Mouse (Mus musculus): ENCODE results near the gene Olfr460.
A peak's percentile ranks its signal among the peaks of the same experiment; 100 is the strongest.
"Not testable (repeated sequence)": the region's sequence is repeated elsewhere in the genome, so short reads cannot be mapped to it uniquely, and the experiment has no call there.

Gene Olfr460

DNA sequence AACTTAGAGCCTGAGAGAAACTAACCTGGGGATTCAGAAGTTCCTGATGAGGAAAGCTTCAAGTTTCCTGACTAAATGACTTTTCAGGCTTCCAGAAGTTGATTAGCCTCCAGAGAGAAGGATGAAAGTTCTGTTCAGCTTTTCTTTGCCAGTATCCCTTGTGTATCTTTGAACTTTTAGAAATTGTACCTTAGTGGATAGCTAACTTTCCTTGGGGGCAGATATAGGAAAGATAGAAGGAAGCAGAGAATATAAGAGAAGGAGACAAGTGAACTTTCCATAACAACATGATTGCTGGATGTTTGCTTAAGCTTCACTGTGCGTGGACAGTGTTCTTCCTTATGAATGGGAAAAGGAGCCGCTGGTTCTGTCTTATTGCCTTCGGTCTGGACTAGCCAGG is at the start of gene Olfr460:
Olfr460 (plus strand) TSS at position 301 of the 400 bp plus-strand sequence.
- no peak for DNase-seq (ENCODE audit: low spot score)

DNA sequence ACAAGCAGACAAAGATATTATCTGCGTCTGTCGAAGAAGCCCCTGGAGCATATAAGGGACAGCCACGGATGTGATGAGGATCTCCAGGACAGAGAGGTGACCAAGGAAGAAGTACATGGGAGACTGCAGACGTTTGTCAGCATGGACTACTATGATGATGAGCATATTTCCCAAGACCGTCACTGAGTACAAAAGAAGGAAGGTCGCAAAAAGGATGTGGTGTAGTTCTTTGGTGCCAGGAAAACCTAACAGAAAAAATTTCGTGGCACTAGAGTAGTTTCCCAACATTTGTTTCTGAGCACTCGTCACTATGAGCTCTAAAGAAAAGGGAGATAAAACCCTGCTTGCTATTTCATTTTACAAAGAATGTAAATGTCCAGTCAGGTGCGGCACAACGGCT is 24.6 kb upstream of the Olfr460 start:
- DNase-seq (ENCODE audit: low spot score) = no peak

DNA sequence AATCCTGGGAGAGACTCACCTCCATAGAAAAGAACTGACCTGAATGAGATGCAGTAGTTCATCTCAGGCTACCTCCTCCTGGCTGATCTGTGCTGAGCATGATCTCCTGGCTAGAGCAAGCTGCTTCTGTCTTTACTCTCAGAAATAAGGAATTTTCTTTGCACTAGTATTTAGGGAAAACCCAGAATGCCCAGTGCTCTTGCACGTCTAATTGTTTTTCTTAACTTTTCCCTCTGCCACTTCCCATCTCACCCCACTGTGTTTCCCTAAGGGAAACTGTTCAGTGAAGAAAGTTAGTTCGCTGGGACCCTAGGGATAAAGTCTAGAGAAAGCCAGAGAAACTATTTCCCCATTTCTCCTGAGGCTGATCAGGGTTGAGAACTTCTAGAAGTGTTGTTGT is 14.3 kb upstream of the Olfr460 start, which contains the start of gene Olfr461:
Olfr461 (minus strand) TSS at position 101 of the 400 bp plus-strand sequence.
- DNase-seq (ENCODE audit: low spot score) = no peak

DNA sequence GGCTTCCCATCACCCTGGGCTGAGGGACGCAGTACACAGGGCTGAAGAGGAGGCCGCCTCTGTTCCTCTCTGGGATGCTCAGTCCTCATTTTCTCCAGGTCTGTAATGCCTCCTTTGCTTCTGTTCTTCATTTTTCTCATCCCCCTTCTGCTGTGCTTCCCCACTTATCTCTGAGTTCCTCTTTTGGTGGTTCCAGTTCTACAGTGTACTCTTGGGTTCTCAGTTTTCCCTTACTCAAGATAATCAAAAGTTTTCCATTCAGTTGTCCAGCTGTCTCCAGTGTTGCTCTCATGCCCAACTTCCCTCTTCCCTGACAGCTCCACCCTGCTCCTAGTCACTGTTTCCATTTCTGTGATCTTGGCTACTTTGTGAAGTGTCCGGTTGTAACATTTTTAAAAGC is 4.3 kb downstream of the Olfr460 start:
- no peak for DNase-seq (ENCODE audit: low spot score)

DNA sequence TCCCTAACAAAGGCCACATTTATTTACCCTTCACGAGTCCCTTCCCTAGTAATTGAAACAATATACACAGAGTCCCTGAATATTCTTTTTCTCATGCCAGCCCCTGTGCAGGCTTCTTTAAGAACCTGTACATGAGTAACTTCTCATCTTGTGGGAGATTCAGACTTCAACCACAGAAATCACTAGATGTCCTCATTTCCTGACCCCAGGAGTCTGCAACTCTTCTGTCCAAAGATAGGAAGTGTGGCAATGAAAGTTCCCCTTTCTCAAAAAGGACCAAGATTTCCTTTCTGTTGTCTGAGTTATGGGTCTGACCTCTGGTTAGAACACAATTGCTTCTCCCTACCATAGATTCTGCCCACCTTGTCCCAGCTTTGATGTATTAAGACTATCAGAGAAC is 7.0 kb downstream of the Olfr460 start:
- no peak for DNase-seq (ENCODE audit: low spot score)

DNA sequence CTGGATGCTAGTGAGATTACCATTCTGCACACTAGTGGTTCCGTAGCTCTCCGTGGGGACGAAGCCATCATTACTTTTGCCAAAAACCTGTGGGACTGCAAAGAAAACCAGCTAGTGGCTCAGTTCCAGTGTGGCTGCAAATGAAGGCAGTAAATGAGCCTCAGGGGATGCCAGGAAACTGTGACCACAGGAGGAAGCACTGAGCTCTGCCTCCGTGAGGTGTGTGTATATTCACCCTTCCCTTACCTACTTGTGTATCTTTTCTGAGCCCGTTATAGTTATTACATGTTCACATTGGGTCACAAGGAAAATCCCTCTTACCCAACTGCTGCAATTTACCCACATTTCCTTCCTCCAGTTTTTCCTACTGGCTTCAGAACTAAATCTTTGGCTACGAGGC is 15.0 kb downstream of the Olfr460 start:
- DNase-seq (ENCODE audit: low spot score) = no peak

DNA sequence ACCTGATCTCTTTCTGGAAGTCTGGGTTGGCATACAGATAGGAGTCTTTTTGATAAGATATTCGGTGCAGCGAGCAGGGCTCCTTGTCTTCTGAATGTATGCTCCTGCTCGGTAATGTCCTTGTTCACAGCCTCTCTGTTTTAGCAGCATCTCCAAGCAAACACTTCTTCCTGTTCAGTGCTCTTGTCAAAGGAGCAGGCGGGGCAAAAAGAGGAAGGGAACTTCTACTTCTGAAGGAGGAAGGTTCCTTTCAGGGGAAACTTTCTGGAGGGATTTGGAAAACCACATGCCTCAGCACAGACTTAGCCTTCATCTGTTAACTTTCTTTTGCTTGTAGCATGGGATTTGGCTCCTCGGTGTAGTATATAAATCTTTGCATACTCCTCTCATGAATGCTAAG is 16.4 kb downstream of the Olfr460 start, which contains the start of gene Clec5a:
Clec5a (minus strand) TSS at position 177 of the 400 bp plus-strand sequence.
- no peak for DNase-seq (ENCODE audit: low spot score)

DNA sequence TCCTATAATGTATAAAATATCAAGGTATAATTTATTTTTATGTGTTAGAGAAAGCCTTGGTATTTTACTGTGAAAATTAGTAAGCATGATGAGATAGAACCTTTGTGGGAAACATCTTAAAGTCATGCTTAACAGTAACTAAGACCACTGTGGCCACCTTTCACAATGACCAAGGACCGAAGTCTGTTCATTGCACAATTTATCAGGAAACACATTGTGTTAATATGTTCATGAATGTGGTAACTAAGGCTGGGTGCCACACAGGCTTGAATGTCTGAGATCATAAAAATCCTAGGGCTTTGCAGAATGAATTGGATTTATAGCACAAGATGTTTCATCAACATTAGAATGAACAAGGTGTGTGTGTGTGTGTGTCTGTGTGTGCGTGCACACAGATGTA is 19.1 kb downstream of the Olfr460 start:
- DNase-seq (ENCODE audit: low spot score) = no peak

DNA sequence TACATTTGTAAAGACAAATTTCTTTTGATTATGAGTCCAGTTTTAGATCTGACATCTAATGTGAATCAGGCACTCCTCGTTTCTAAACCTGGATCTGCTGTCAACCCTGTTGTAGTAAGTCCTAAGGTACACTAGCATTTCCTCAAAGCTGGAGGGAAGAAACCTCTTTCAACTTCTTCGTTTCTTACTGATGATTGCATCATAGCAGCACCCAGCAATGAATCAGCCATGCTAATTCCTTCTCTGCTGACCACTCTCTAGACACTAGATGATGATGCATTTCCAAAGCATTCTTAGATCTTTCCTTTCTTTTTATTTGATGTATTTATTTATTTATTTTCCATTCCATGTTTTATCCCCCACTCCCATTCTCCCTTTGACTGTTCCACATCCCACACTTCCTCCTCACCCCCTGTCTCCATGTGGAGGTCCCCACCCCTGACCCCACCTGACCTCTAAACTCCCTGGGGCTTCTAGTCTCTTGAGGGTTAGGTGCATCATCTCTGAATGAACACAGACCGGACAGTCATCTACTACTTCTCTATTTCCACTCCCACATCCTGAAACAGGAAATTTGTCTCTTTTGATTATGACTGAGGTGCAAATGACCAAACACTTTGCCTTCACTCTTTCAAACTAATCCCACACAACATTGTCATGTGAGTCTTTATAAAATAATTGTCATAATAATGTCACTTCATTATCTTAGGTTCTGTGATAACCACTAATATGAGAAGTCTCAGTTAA is 25.7 kb downstream of the Olfr460 start:
- no peak for DNase-seq (ENCODE audit: low spot score)

DNA sequence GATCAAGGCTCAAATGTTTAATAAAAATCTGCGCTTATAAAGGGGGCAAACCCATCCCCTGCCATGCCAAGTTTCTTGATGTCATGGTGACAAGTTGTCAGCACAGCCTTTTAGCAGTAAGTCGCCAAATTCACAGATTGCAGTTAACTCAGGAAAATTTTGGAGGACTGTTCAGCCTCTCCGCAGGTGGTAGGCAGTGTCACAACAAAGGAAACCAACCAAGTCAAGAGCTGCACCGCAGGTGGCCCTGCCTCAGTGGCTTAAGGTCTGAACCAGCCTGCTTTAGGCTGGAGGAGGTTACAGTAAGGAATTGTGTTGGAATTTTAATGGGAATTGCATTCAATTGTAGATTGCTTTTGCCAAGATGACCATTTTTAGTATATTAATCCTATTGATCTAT is 29.3 kb downstream of the Olfr460 start:
- DNase-seq (ENCODE audit: low spot score) = not testable (repeated sequence)

DNA sequence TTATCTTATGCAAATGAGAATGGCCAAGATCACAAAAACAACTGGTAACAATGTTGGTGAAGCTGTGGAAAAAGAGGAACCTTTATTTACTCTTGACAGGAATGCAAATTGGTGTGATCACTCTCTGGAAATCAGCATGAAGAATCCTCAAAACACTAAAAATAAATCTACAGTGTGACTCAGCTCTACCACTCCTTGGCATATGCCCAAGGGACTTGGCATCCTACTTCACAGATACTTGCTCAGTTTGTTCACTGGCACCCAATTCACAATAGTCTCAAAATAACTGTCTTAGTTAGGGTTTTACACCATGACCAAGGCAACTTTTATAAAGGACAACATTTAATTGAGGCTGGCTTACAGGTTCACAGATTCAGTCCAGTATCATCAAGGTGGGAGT is 38.1 kb downstream of the Olfr460 start:
- no peak for DNase-seq (ENCODE audit: low spot score)

DNA sequence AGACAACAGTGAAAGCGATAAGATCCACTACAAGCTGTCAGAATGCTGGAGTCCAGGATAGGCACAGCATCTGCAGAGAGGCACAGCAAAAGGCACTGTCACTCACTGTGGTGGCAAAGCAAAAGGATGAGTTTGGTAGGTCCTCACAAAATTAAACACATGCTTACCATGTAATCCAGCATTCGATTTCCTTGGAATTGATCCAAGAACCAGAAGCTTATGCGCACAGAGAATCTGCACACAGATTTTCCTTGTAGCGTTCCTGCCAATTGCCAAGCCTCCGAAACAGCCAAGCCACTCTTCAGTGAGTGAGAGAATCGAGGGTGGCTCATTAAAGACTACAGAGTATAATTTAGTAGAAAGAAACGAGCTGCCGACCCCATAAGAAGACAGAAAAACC is 41.0 kb downstream of the Olfr460 start:
- no peak for DNase-seq (ENCODE audit: low spot score)

DNA sequence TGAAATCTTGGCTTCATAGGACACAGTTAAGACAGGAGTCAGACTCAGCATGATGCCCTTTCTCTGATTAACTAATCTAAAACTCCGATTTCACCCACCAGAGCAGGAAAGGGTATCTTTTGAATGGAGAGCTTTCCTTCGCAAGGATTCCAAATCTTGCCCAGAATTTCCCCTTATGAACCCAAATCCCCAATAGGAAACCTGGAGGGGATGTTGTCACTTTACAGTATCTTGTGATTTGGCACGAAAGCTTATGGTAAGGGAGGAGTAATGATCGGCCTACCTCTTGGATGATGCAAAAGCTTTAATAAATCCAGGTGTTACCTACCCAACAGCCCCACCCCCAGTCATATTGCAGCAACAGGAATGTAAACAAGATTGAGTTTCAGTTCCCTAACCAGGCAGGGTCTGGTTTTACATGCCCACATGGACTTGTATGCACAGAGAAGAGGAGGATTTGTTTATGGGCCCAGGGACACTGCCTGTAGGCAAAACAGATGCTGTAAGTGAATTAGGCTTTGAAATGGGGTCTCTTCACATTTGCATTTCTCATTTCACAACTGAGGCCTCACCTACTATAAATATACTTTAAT is 44.1 kb downstream of the Olfr460 start, which contains the start of gene Tas2r138:
Tas2r138 (minus strand) TSS at position 51 of the 593 bp plus-strand sequence.
- DNase-seq (ENCODE audit: low spot score) = no peak

DNA sequence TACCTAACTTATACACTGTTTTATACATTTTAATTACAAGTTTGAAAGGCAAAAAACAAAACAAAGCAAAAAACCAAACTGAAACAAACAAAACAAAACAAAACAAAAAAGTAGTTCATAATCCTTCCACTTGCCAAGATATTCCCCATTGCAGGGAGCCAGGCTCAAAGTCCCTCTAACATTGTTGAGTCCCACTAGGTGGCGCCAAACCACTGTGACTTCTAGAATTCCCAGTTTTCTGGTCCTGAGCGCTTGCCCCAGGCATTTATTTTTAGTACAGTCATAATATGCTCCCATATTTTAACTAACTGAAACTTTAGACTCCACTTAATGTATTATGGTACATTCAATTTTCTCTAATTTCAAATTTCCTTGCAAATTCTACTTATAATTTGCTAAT is 48.7 kb downstream of the Olfr460 start:
- peak; percentile 8 for DNase-seq (ENCODE audit: low spot score)
